Mouse (Mus musculus): ENCODE results near the gene Cdkn1c.

Cdkn1c gene

DNA sequence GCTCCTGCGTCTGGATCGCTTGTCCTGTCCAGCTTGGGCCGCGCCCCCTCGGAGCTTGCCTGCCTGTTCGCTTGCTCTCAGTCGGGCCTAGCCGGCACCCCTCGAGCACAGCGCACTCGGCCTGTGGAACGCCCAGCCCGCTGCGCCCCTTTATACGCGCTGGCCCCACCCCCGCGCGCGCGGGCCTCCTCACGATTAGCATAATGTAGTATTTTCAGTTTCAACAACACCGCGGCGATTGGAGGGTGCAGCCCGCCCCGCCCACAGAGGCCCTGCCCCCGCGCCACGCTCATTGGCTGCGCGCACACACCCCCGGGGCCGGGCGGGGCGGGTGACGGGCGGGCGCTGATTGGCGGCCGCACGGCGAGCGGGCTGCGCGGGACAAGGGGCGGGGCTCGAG, at the start of gene Cdkn1c:
Gene Cdkn1c, minus strand, starts transcription at position 177 of the 400 bp plus-strand sequence.
- in situ Hi-C loops (cut with MboI, MseI) = no loop called here

- in situ Hi-C loops (cut with MboI, MseI) = loop anchor here (5.0 kb wide), 1 partner anchor 37 kb away; the partner anchor contains the start of gene Slc22a18
Observed at GRCm38 (mm10) chr7:143509566-143509965, 48.7 kb upstream of the Cdkn1c start.

GRCm38 (mm10) chr7:143506675-143507074, 45.8 kb upstream of the Cdkn1c start:
- in situ Hi-C loops (cut with MboI, MseI) = loop anchor here (5.0 kb wide), 1 partner anchor 34 kb away; the partner anchor contains the start of gene Slc22a18

- in situ Hi-C loops (cut with MboI, MseI) = loop anchor here (5.0 kb wide), 1 partner anchor 34 kb away; the partner anchor contains the start of gene Slc22a18
Observed at GRCm38 (mm10) chr7:143506271-143506670, 45.4 kb upstream of the Cdkn1c start.

- in situ Hi-C loops (cut with MboI, MseI) = loop anchor here (5.0 kb wide), 1 partner anchor 34 kb away; the partner anchor contains the start of gene Slc22a18
Observed at GRCm38 (mm10) chr7:143505823-143506222, 45.0 kb upstream of the Cdkn1c start.

GRCm38 (mm10) chr7:143505411-143505810, 44.6 kb upstream of the Cdkn1c start:
- in situ Hi-C loops (cut with MboI, MseI) = loop anchor here (5.0 kb wide), 1 partner anchor 33 kb away; the partner anchor contains the start of gene Slc22a18

DNA sequence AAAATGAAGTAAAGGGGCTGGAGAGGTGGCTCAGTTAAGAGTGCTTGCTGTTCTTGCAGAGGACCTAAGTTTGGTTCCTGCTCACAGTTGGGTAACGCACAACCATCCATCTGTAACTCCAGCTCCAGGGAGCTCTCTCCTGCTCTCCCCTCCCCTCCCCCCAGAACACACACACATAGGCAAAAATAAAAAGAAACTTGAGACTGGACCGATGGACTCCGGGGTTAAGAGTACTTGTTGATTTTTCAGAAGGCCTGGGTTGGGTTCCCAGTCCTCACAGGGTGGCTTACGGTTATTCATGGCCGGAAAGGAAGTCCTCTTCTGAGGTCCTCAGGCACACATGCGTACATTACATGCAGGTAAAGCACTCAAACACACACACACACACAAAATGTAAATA, 43.1 kb upstream of the Cdkn1c start:
- in situ Hi-C loops (cut with MboI, MseI) = no loop called here

GRCm38 (mm10) chr7:143502418-143503200, 41.8 kb upstream of the Cdkn1c start, which contains the start of gene Phlda2:
TSS of gene Phlda2 (minus strand) at chr7:143503150.
- in situ Hi-C loops (cut with MboI, MseI) = no loop called here

DNA sequence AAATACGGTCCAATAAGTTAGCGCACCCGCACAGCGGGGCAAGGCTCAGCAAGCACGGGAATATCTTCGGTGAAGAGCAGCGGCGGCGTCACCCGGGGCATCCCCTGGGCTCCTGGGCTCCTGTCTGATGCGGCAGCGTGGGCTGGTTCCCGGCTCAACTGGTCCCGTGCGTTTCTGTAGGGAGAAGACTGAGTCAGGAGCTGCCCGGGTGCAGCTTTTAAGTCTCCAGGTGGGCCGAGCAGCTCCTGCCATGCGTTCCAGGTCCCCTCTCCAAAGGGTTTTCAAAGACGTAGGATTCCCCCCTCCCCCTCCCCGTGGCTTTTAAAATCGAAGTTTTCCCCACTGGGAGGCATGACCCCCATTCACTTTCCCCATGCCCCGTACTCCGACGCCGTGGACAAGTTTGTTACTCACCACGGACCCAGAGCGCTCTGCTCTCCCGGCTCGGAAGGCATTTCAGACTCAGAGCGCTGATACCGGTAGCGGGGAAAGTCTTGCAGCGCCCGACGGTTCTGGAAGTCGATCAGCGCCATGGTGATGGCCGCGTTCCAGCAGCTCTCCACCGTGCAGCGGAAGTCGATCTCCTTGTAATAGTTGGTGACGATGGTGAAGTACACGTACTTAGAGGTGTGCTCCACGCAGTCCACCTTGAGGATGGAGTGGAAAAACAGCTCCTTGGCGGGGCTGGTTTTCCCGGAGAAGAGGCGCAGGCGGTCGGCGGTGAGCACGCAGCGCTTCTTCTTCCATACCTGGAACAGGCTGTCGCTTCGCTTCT, 41.0 kb upstream of the Cdkn1c start:
- in situ Hi-C loops (cut with MboI, MseI) = no loop called here

DNA sequence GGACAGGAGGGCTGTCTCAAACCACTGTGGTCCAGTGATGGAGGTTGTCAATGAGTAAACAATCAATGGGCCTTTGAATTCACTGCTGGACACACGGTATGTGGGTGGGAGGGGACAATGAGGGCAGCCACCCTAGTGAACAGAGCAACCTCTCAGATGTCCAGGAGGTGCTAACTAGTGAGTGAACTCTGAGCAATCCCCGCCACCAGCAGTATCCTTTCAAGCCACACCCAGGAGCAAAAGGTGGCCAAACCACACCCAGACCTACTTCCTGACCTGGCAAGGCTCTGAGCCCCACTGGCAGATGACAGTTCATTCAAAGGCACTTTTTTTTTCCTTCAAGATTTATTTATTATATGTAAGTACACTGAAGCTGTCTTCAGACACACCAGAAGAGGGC, 40.1 kb upstream of the Cdkn1c start:
- in situ Hi-C loops (cut with MboI, MseI) = no loop called here

DNA sequence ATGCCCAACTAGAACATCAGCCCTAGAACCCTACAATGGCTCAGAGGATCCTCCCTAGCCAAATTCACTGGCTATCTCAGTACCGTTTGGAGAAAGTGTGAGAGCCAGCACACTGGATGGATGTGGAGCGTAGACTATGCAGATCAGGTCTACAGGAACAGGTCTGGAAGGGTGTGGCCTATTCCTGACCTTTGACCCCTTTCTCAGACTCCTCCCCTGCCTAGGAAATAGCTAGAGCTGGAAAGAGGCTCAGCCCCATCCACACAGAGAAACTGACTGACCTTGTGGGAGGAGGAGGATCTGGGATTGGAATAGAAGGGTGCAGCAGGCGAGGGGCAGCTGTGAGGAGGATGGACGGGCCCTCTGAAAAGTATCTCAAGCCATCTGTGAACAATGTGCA, 37.7 kb upstream of the Cdkn1c start:
- in situ Hi-C loops (cut with MboI, MseI) = no loop called here

- in situ Hi-C loops (cut with MboI, MseI) = no loop called here
Observed at GRCm38 (mm10) chr7:143495104-143495961, 34.5 kb upstream of the Cdkn1c start.

- in situ Hi-C loops (cut with MboI, MseI) = no loop called here
Observed at GRCm38 (mm10) chr7:143493616-143494126, 32.8 kb upstream of the Cdkn1c start.

DNA sequence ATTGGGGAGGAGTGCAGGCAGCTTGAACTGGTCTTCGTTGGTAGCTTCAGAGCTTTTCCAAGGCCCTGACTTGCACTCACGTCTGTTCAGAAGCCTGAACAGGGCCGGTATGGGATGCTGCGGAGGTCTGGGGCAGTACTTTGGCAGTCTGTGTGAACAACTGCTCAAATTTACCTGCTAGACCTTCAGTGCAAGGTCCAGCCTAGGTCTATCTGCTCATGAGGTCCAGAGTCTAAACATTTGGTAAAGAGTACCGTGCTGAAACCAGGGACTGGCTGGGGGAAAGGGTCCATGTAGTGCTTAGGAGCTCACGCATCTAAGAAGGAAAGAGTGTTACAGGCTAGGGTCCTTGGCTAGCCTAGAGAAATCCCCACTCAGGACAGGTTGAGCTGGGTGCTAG, 28.9 kb upstream of the Cdkn1c start:
- in situ Hi-C loops (cut with MboI, MseI) = no loop called here

DNA sequence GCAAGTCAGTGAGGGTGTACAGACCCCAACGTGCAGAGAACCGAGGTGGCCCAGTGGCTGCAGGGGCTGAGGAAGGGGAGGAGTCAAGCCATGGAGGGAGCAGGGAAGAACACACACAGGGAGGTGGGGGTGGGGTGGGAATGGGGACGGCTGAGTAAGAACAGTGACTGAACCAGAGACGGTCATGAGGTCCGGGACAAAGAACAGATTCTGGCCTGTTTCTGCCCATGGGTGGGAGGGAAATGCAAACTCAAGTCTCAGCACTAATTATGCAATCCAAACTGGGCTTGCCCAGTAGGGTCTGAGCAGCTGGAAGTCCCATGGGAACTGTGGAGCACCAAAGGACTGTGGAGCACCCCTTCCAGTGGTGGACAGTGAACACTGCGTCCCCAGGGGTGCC, 21.7 kb upstream of the Cdkn1c start:
- in situ Hi-C loops (cut with MboI, MseI) = no loop called here

DNA sequence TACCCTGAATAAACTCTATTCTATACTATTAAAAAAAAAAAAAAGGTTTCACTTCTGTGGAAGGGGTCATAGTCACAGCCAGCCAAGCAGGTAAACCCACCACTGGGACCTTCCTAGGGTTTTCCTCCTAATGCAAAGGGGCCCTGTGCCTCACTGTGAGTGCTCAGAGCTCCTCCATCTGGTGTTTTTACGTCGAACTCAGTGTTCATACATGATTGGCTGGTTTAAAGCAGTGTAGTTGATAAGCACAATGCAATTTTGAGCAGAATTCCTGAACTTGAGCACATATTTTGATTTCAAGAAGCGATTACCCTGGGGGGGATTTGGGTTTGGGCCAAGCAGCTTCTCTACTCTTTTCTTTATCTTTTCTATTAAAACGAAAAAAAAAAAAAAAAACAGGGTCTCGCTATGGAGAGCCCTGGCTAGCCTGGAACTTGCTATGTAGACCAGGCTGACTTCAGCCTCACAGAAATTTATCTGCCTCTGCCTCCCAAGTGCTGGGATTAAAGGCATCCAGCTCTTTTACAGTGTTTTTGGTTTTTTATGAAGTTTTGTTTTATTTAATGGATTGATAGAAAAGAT, 21.0 kb upstream of the Cdkn1c start:
- in situ Hi-C loops (cut with MboI, MseI) = no loop called here

- in situ Hi-C loops (cut with MboI, MseI) = no loop called here
Observed at GRCm38 (mm10) chr7:143480498-143480897, 19.6 kb upstream of the Cdkn1c start.

DNA sequence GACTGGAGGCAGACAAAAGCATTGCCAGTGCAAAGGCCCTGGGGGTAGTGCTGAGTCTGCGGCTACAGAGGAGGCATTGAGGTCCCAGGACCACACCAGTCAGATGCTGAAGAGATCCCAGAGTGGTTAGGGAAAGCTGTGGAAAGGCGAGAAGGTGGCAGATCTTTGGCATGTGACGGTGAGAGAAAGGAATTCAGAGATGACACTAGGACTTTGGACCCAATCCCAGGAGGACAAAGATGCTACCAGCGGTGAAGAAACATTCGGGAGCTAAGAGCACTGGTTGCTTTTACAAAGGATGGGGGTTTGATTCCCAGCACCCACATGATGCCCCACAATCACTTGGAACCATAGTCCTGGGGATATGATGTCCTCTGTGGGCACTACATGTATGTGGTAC, 16.9 kb upstream of the Cdkn1c start:
- in situ Hi-C loops (cut with MboI, MseI) = no loop called here

- in situ Hi-C loops (cut with MboI, MseI) = no loop called here
Observed at GRCm38 (mm10) chr7:143476702-143477335, 16.0 kb upstream of the Cdkn1c start.

DNA sequence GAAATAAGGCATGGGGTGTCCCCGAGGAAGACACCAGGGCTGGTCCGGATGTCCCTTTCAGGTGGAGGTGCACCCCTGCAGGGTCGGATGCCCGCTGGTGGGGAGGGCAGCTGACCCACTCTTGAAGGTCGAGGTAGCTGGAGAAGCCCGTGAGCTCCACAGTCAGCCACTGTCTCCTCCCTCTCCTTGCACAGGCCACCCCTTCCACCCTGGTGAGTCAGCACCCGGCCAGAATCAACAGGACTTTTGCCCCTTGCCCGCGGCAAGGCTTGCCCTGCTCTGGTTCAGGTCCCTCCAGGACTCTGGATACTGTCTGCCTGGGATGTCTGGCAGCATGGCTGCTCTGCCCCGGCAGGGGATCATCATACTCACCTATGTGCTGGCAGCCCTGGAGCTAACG, 15.0 kb upstream of the Cdkn1c start:
- in situ Hi-C loops (cut with MboI, MseI) = no loop called here
